In the genomic region with DNA sequence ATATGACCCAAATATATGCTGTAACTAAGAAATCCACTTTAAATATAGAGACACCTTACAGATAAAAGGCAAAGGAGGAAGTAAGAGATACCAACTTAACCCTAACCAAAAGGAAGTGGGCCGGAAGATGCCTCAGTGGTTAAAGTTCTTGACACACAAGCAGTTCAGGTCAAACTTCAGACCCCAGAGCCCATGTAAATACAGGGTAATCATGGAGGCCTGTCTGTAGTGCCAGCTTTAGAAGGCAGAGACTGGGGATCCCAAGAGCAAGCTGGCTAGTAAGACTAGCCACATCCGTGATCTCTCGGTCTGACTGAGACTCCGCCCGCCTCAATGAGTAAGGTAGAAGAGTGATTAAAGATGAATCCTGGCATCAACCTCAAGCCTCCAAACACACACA, we compare ENCODE assay signal across 15 mouse cellular contexts. TPM values are rescaled to one million over a fixed set of nuclear protein-coding genes. Genes with fewer than 3 reads are reported as not detected.
DNase-seq lines count a peak whose midpoint lies in the region; ATAC-seq lines count a peak whose summit lies in the region.
"Had no signal": no experiment of that assay in that cellular context is flagged by ENCODE, and none has a peak within 500 bp of the region (broad histone marks: within the 10 kb centered on the region; RNA-seq: fewer than 3 reads in every experiment).

No protein-coding gene starts in this region.

- peak; percentile 63 for ATAC-seq in granulocyte monocyte progenitor cell, adult 5-6 weeks (replicated peaks; ENCODE audit: poor library complexity, severe bottlenecking)
- ATAC-seq in neutrophil, adult 5-6 weeks (ENCODE audit: extremely low read depth, insufficient number of reproducible peaks, low FRiP score, poor library complexity, severe bottlenecking): peak; percentile 45
- no peak for ATAC-seq in monocyte, adult 5-6 weeks (replicated peaks; ENCODE audit: insufficient number of reproducible peaks, low FRiP score, low TSS enrichment, poor library complexity, severe bottlenecking)
- ATAC-seq: midbrain, embryonic 16.5 days had no signal

- peak; percentile 78 for DNase-seq in 416B (ENCODE audit: low read depth)
- DNase-seq in CD4-positive helper T cell, adult 2 months (ENCODE audit: low read depth, low spot score): peak; percentile 46
- no peak for DNase-seq in frontal cortex, postnatal 10 days (ENCODE audit: low spot score in 2 of 2)
- DNase-seq in right cerebral cortex, postnatal 10 days (ENCODE audit: low spot score in 2 of 2): no peak
- DNase-seq: adrenal gland, postnatal 25 days; cerebellum, adult 9-10 months; gastrocnemius, postnatal 36 days; heart, postnatal 14 days; kidney, adult 11 months; kidney, postnatal 14 days; lung, adult 2 months had no signal

RNA-seq across cellular contexts. Expression of a gene that starts 15.8 kb away (rescaled TPM):
- 3.0 and 11.8 TPM in 2 replicates for total RNA-seq in granulocyte monocyte progenitor cell, adult 5-6 weeks (2014; fragmentation: Nextera tagmentation)
- 2.2 and 3.0 TPM in 2 replicates for total RNA-seq in granulocyte monocyte progenitor cell, adult 5-6 weeks (2017)
- total RNA-seq in neutrophil, adult 5-6 weeks (2017): 18.9 and 20.5 TPM in 2 replicates
- total RNA-seq in monocyte, adult 5-6 weeks (2017): 3.0 to 8.9 TPM (median 3.5 TPM) in 3 replicates

RNA-seq across cellular contexts. Expression of a gene that starts 24.4 kb away (rescaled TPM):
- total RNA-seq in granulocyte monocyte progenitor cell, adult 5-6 weeks (2014; fragmentation: Nextera tagmentation): 0.82 and 2.3 TPM in 2 replicates
- 0.13 TPM in 1 of 2 replicates, not detected in the other for total RNA-seq in granulocyte monocyte progenitor cell, adult 5-6 weeks (2017)
- 0.93 and 2.0 TPM in 2 replicates for total RNA-seq in neutrophil, adult 5-6 weeks (2017)
- 0.48 to 2.4 TPM (median 0.64 TPM) in 3 replicates for total RNA-seq in monocyte, adult 5-6 weeks (2017)

Comparison
In these comparisons a context has a peak if more than half of its experiments do, and no peak if none do; other contexts are left out.
1. DNase-seq: peak in 416B (single experiment) and CD4-positive helper T cell, adult 2 months (single experiment); none in frontal cortex, postnatal 10 days (0 of 2) and right cerebral cortex, postnatal 10 days (0 of 2).